24 mouse cellular contexts compared by ENCODE assay signal in genomic region chr10:62012371-62012770, GRCm38 (mm10).
"Had no signal": no experiment of that assay in that cellular context is flagged by ENCODE, and none has a peak within 500 bp of the region (broad histone marks: within the 10 kb centered on the region; RNA-seq: fewer than 3 reads in every experiment).

No protein-coding gene starts in this region.

- ATAC-seq: hindbrain, embryonic 16.5 days; intestine, embryonic 16.5 days; liver, embryonic 12.5 days had no signal

- H3K9me3 ChIP-seq: heart, embryonic 12.5 days; hindbrain, embryonic 10.5 days; kidney, embryonic 15.5 days; limb, embryonic 13.5 days; limb, embryonic 15.5 days; liver, embryonic 12.5 days had no signal

- DNase-seq: gastrocnemius, postnatal 14 days; gastrocnemius, postnatal 36 days; heart, adult 11 months; heart, adult 2 months; heart, postnatal 10 days; heart, postnatal 4 days; kidney, adult 11 months; kidney, adult 2 months; kidney, adult 9 months; kidney, postnatal 14 days; kidney, postnatal 36 days; layer of hippocampus, adult 9-11 months; layer of hippocampus, postnatal 36 days; left cerebral cortex, postnatal 4 days had no signal

- H3K4me1 ChIP-seq: heart, embryonic 12.5 days; liver, embryonic 12.5 days had no signal

- H3K27me3 ChIP-seq: kidney, embryonic 15.5 days; limb, embryonic 13.5 days; liver, embryonic 12.5 days had no signal

- H3K4me3 ChIP-seq: heart, adult 2 months; heart, embryonic 10.5 days; heart, embryonic 12.5 days; hindbrain, embryonic 10.5 days; hindbrain, embryonic 12.5 days; kidney, embryonic 15.5 days; limb, embryonic 13.5 days; limb, embryonic 15.5 days; liver, embryonic 12.5 days had no signal

- H3K36me3 ChIP-seq: heart, embryonic 10.5 days; heart, embryonic 12.5 days; hindbrain, embryonic 10.5 days; hindbrain, embryonic 12.5 days; kidney, embryonic 15.5 days; limb, embryonic 13.5 days; limb, embryonic 15.5 days; liver, embryonic 12.5 days had no signal
